Mouse (Mus musculus) frontal cortex, adult 2 months (tissue): ENCODE data around the gene Spata13. TPM values are rescaled to one million over a fixed set of nuclear protein-coding genes. Genes with fewer than 3 reads are reported as not detected.

ENCODE experiments used
- DNase-seq, 2 experiments: peaks; one replicate each; pipeline ENCODE4 v3.0.0; 2022; ENCODE audit warnings: low spot score in 1 of 2; ENCODE audit errors: extremely low spot score in 1 of 2
- polyA plus RNA-seq: library from polyadenylated mRNA; depleted of rRNA; stranded (reverse); fragments of >200 nt; gene quantifications from 2 replicates; pipeline ENCODE4 v1.2.3, GENCODE M21; 2012

Spata13 gene
- polyA plus RNA-seq, 1 experiment: 9.5 TPM

GRCm38 (mm10) chr14:60741490-60741981, 107.7 kb downstream of the Spata13 start:
- no peak for DNase-seq

GRCm38 (mm10) chr14:60743681-60744080, 109.9 kb downstream of the Spata13 start:
- no peak for DNase-seq

- DNase-seq: no peak
Measured at GRCm38 (mm10) chr14:60745201-60745600, 111.4 kb downstream of the Spata13 start.

GRCm38 (mm10) chr14:60746141-60746540, 112.3 kb downstream of the Spata13 start:
- DNase-seq: no peak

GRCm38 (mm10) chr14:60747154-60747870, 113.5 kb downstream of the Spata13 start:
- no peak for DNase-seq

- DNase-seq: no peak
Measured at GRCm38 (mm10) chr14:60749880-60750279, 116.1 kb downstream of the Spata13 start.

- no peak for DNase-seq
Measured at GRCm38 (mm10) chr14:60751581-60751980, 117.8 kb downstream of the Spata13 start.

- no peak for DNase-seq
Measured at GRCm38 (mm10) chr14:60752892-60753800, 119.3 kb downstream of the Spata13 start.

GRCm38 (mm10) chr14:60753801-60754126, 120.0 kb downstream of the Spata13 start:
- no peak for DNase-seq

GRCm38 (mm10) chr14:60754656-60755055, 120.9 kb downstream of the Spata13 start:
- no peak for DNase-seq

GRCm38 (mm10) chr14:60756271-60756670, 122.5 kb downstream of the Spata13 start:
- no peak for DNase-seq

- no peak for DNase-seq
Measured at GRCm38 (mm10) chr14:60757265-60757664, 123.5 kb downstream of the Spata13 start.

GRCm38 (mm10) chr14:60757722-60758121, 123.9 kb downstream of the Spata13 start:
- no peak for DNase-seq

GRCm38 (mm10) chr14:60759097-60759496, 125.3 kb downstream of the Spata13 start:
- no peak for DNase-seq

GRCm38 (mm10) chr14:60761801-60762200, 128.0 kb downstream of the Spata13 start:
- no peak for DNase-seq

- DNase-seq: no peak
Measured at GRCm38 (mm10) chr14:60762754-60763153, 129.0 kb downstream of the Spata13 start.

- DNase-seq: no peak
Measured at GRCm38 (mm10) chr14:60763746-60764145, 129.9 kb downstream of the Spata13 start.

GRCm38 (mm10) chr14:60764526-60764925, 130.7 kb downstream of the Spata13 start:
- no peak for DNase-seq

- no peak for DNase-seq
Measured at GRCm38 (mm10) chr14:60765025-60765424, 131.2 kb downstream of the Spata13 start.

- no peak for DNase-seq
Measured at GRCm38 (mm10) chr14:60767884-60768283, 134.1 kb downstream of the Spata13 start, which contains the start of gene C1qtnf9. Gene C1qtnf9 (plus strand): TSS chr14:60768134.

GRCm38 (mm10) chr14:60769340-60769739, 135.5 kb downstream of the Spata13 start:
- no peak for DNase-seq
